Mouse (Mus musculus) monocyte, adult 59 days (primary cell): Measurements from ENCODE around the gene Ube2f. TPM values are rescaled to one million over a fixed set of nuclear protein-coding genes. Genes with fewer than 3 reads are reported as not detected.

ENCODE experiments used
- total RNA-seq, 2 experiments: library from RNA; stranded (reverse); gene quantifications; one replicate each; pipeline ENCODE4 v1.2.4; 2023

The Ube2f gene
- 100 to 1,000 TPM; 155 to 183 TPM for total RNA-seq

GRCm38 (mm10) chr1:91249564-91250414, at the start of gene Ube2f:
Gene Ube2f (plus strand): TSS chr1:91250304.

DNA sequence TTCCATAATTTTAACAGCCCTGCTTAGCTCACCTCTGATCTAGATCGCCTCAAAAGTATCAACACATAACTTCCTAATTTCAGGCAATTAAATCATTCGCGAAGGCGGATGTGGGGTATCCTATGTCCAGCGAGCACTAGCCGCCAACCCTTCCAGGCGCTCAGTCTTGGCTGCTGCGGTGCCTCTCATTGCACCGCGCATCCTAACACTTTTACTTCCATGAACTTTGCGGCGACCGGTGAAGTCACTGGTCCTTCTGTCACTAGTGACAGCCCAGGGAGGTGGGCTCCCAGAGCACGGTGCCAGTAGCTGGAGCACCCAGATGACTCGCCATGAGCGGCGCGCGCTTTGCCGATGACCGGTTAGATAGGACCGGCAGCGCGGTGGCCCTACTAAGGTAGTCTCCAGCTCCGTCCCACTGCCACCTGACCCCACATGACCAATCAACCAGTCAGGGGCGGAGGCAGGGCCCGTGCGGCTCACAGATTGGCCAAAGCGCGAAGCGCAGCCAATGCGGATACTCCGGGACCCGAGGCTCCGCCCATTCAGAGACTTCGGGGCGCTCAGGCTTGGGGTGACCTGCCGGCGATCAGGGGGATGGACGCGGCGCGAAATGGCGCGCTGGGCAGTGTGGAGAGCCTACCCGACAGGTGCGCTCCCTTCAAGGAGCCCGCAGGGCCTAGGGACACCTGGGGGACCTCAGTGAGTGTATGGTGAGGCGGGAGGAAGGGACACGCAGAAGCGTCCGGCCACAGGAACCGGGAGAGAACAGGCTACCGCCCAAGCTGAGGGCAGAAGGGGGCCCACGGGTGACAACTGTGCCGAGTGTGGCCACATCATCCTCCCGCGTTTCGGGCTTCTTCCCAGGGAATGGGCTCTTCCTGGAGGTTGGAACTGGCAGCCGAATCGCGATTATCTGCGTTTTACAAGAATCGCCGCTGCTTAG, 48.0 kb downstream of the Ube2f start, which contains the start of gene Scly:
Gene Scly, plus strand, starts transcription at position 540 of the 946 bp plus-strand sequence.

GRCm38 (mm10) chr1:91321760-91322438, 71.8 kb downstream of the Ube2f start, which contains the start of gene Espnl:
Gene Espnl (plus strand): TSS chr1:91322075.

Other genes with a start within 250 kb of the Ube2f start
- under 1 TPM; 0.18 to 0.58 TPM for gene Rbm44, start 105.2 kb upstream of the Ube2f start, total RNA-seq
- gene Ramp1, start 70.5 kb upstream of the Ube2f start, total RNA-seq: 10 to 100 TPM; 40.2 to 40.8 TPM
- 10 to 100 TPM; 20.5 to 22.1 TPM for gene Scly, start 48.0 kb downstream of the Ube2f start, total RNA-seq
- gene Espnl, start 71.8 kb downstream of the Ube2f start, total RNA-seq: not detected
- not detected for gene Klhl30, start 100.7 kb downstream of the Ube2f start, total RNA-seq
- not detected for gene Erfe, start 116.1 kb downstream of the Ube2f start, total RNA-seq
- 10 to 100 TPM; 77.4 to 81.4 TPM for gene Ilkap, start 148.5 kb downstream of the Ube2f start, total RNA-seq
- gene Hes6, start 163.7 kb downstream of the Ube2f start, total RNA-seq: 10 to 100 TPM; 18.7 to 23.4 TPM
- 10 to 100 TPM; 11.0 to 16.2 TPM for gene Per2, start 209.0 kb downstream of the Ube2f start, total RNA-seq
- gene Traf3ip1, start 244.3 kb downstream of the Ube2f start, total RNA-seq: 1 to 10 TPM; 4.5 to 4.7 TPM